Mouse (Mus musculus): Measurements from ENCODE around the gene Tbc1d1.

Tbc1d1 gene

GRCm38 (mm10) chr5:64207800-64208199 is 51.7 kb downstream of the Tbc1d1 start:
- no peak for DNase-seq

- no peak for DNase-seq
Measured at GRCm38 (mm10) chr5:64210817-64211216, 54.7 kb downstream of the Tbc1d1 start.

GRCm38 (mm10) chr5:64211284-64211683 is 55.2 kb downstream of the Tbc1d1 start:
- no peak for DNase-seq

GRCm38 (mm10) chr5:64212206-64212605 is 56.1 kb downstream of the Tbc1d1 start:
- DNase-seq: no peak

GRCm38 (mm10) chr5:64212619-64213018 is 56.5 kb downstream of the Tbc1d1 start:
- DNase-seq: no peak

GRCm38 (mm10) chr5:64215806-64216205 is 59.7 kb downstream of the Tbc1d1 start:
- DNase-seq: no peak

- DNase-seq: no peak
Measured at GRCm38 (mm10) chr5:64216326-64216725, 60.2 kb downstream of the Tbc1d1 start.

GRCm38 (mm10) chr5:64217256-64217655 is 61.2 kb downstream of the Tbc1d1 start:
- DNase-seq: no peak

GRCm38 (mm10) chr5:64217816-64218602 is 61.9 kb downstream of the Tbc1d1 start:
- DNase-seq: no peak

- no peak for DNase-seq
Measured at GRCm38 (mm10) chr5:64218603-64218999, 62.5 kb downstream of the Tbc1d1 start.

GRCm38 (mm10) chr5:64220776-64221175 is 64.7 kb downstream of the Tbc1d1 start:
- no peak for DNase-seq

GRCm38 (mm10) chr5:64224735-64225425 is 68.8 kb downstream of the Tbc1d1 start:
- DNase-seq: peak in 1 of 2 experiments; percentile 23

GRCm38 (mm10) chr5:64228252-64228651 is 72.1 kb downstream of the Tbc1d1 start:
- DNase-seq: no peak

GRCm38 (mm10) chr5:64229336-64229866 is 73.3 kb downstream of the Tbc1d1 start:
- no peak for DNase-seq

- peak; percentile 89 to 95 for DNase-seq
Measured at GRCm38 (mm10) chr5:64230061-64230466, 74.0 kb downstream of the Tbc1d1 start.

GRCm38 (mm10) chr5:64230507-64231041 is 74.5 kb downstream of the Tbc1d1 start:
- DNase-seq: peak; percentile 19 to 28

GRCm38 (mm10) chr5:64232872-64233271 is 76.8 kb downstream of the Tbc1d1 start:
- no peak for DNase-seq

GRCm38 (mm10) chr5:64234269-64234985 is 78.3 kb downstream of the Tbc1d1 start:
- no peak for DNase-seq

GRCm38 (mm10) chr5:64235250-64235649 is 79.1 kb downstream of the Tbc1d1 start:
- no peak for DNase-seq

- no peak for DNase-seq
Measured at GRCm38 (mm10) chr5:64236561-64236960, 80.5 kb downstream of the Tbc1d1 start.

- no peak for DNase-seq
Measured at GRCm38 (mm10) chr5:64237263-64237662, 81.2 kb downstream of the Tbc1d1 start.

- no peak for DNase-seq
Measured at GRCm38 (mm10) chr5:64237693-64238092, 81.6 kb downstream of the Tbc1d1 start.
